Mouse (Mus musculus): ENCODE measurements around the gene Polr3b. TPM values are rescaled to one million over a fixed set of nuclear protein-coding genes. Genes with fewer than 3 reads are reported as not detected.

Gene Polr3b
- polyA plus RNA-seq, 1 experiment from 2014 or later, result 19.6 TPM

DNA sequence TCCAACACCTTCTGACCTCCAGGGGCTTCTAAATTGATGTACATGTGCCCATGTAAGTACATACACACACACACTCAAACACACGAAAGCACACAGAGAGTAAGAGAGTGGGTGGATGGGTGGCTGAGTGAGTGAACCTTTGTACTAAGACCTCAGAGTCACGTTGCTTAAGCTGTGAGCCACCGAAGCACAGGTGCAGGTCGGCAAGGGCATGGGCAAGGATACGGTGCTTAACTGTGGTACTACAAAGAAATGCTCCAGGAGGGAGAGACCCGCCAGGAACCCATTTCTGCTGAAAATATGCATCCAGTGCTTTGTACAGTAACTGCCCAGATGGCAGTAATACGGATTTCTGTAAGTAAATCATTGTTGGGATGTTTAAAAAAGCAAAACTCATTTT lies 93.5 kb downstream of the Polr3b start:
- H3K9ac ChIP-seq (replicated peaks), result no peak overlapping the region
- H3K36me3 ChIP-seq, result peaks cover 26% of the 10 kb centered on the region
- no peak overlapping the region for H3K4me3 ChIP-seq
- H3K27ac ChIP-seq (replicated peaks), result no peak overlapping the region
- ATAC-seq (ENCODE audit: low FRiP score, low read depth), result no peak
- H3K9me3 ChIP-seq, result no peaks in the 10 kb centered on the region
- 85% methylated on average over 7 of the region's 7 CpGs for WGBS
- H3K4me2 ChIP-seq (replicated peaks), result no peak overlapping the region
- peaks cover 25% of the 10 kb centered on the region; the same call in 1 of the 2 replicates for H3K4me1 ChIP-seq
- peaks cover 25% of the 10 kb centered on the region for H3K27me3 ChIP-seq

DNA sequence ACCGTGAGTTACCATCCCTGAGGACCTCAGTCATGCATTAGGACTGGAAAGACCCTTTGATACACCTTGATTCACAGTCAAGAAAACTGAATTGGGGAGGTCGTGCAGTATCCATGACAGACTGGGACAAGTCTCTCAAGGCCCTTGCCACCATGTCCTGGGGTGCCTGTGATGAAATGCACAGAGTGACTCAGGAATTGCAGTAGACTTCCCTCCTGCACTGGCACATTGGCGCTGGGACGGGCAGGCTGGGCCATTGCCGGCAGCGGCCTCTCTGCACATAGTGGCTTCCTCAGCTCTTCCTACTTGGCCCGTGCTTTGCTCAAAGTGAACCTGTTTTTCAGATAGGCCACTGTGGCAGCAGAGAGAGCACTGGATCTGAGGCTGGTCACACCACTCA lies 94.5 kb downstream of the Polr3b start:
- H3K4me2 ChIP-seq (replicated peaks), result no peak overlapping the region
- no peak overlapping the region for H3K9ac ChIP-seq (replicated peaks)
- H3K4me3 ChIP-seq, result no peak overlapping the region
- H3K36me3 ChIP-seq, result peaks cover 35% of the 10 kb centered on the region
- H3K27me3 ChIP-seq, result peaks cover 25% of the 10 kb centered on the region
- no peak for ATAC-seq (ENCODE audit: low FRiP score, low read depth)
- no peak overlapping the region for H3K27ac ChIP-seq (replicated peaks)
- no peaks in the 10 kb centered on the region for H3K9me3 ChIP-seq
- WGBS, result 94% methylated on average over 7 of the region's 7 CpGs
- peaks cover 20% of the 10 kb centered on the region; the same call in 1 of the 2 replicates for H3K4me1 ChIP-seq

DNA sequence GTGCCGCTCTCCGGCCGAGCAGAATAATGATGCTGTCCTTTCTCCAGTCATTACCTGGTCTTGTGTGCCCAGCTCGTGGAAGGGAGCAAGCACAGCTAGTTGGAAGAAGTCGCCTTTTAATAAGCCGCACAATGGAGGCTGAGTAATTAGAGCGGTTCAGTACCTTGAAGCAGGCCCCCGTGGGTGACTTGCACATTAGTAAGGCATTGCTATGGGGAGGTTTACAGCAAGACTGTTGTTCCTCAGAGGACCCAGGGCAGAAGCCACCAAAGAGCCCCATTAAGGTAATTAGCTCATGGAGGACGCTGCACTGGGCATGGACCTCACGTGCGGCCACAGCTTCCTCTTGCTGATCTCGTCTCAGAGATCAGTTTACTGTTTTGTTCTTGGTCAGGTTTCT lies 100.6 kb downstream of the Polr3b start:
- 0 out of 2 replicates have a peak overlapping the region, but pooled peaks have one; percentile 3 for H3K27ac ChIP-seq (replicated peaks)
- 67% methylated on average over 12 of the region's 12 CpGs for WGBS

DNA sequence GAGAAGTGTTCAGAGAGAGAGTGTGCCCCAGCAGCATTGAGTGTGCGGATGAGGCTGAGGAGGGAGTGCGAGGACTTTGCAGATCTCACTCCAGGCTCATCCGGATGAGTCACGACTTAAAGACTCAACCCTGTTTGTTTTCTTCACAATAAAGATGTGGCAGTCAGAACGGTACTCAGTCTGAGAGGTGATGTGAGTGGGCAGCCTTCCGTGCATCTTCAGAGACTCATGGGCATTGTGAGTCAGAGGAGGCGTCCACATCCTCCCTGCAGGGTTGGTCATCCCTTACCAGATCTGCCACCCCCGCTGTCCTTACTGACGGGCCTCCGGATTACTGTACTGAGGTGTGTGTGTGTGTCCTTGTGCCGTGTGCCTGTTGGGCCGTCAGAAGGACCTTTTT lies 104.9 kb downstream of the Polr3b start:
- H3K4me2 ChIP-seq (replicated peaks), result no peak overlapping the region
- no peak overlapping the region for H3K27ac ChIP-seq (replicated peaks)
- peaks cover 10% of the 10 kb centered on the region for H3K36me3 ChIP-seq
- no peaks in the 10 kb centered on the region for H3K27me3 ChIP-seq
- 92% methylated on average over 12 of the region's 12 CpGs for WGBS
- H3K9me3 ChIP-seq, result no peaks in the 10 kb centered on the region
- H3K4me3 ChIP-seq, result no peak overlapping the region
- ATAC-seq (ENCODE audit: low FRiP score, low read depth), result no peak
- H3K9ac ChIP-seq (replicated peaks), result no peak overlapping the region
- H3K4me1 ChIP-seq, result peaks cover 10% of the 10 kb centered on the region

More for the DNA sequence above, 100.6 kb downstream of the Polr3b start:
- peaks cover 36% of the 10 kb centered on the region for H3K36me3 ChIP-seq
- H3K9ac ChIP-seq (replicated peaks), result no peak overlapping the region
- H3K27me3 ChIP-seq, result no peaks in the 10 kb centered on the region
- ATAC-seq (ENCODE audit: low FRiP score, low read depth), result no peak
- no peak overlapping the region for H3K4me2 ChIP-seq (replicated peaks)
- H3K9me3 ChIP-seq, result no peaks in the 10 kb centered on the region
- H3K4me1 ChIP-seq, result peaks cover 17% of the 10 kb centered on the region
- H3K4me3 ChIP-seq, result no peak overlapping the region

DNA sequence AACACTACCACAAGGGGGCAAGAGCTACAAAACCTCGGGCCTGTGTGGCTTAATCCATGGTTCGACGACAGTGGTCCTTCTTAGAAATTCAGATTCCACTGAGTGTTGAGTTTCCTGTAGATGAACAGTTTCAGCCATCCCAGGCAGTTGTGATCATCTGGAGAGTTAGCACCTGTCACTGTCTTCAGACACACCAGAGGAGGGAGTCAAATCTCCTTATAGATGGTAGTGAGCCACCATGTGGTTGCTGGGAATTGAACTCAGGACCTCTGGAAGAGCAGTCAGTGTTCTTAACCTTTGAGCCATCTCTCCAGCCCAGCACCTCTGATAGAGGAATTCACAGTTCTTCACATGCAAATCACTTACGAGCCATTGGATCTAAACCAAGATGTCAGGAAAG lies 105.7 kb downstream of the Polr3b start:
- 82% methylated on average over 4 of the region's 4 CpGs for WGBS
- no peak for ATAC-seq (ENCODE audit: low FRiP score, low read depth)

DNA sequence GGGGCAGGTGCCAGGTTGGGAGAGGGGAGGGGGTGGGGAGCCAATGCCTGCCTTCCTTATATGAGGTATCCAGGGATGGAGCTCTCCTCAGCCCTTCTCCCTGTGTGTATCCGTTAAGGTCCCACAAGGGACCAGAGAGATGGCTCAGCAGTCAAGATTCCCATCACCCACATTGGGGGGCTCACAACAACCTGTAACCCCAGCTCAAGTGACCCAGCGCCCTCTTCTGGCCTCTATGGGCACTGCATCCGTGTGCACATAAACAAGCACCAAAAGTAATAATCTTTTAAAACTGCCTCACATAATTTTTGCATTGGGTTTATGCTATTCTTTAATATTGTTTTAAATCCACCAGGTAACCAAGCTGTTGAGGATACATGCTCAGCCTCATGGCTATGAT lies 108.0 kb downstream of the Polr3b start:
- H3K36me3 ChIP-seq, result peaks cover 10% of the 10 kb centered on the region; the same call in 1 of the 2 replicates
- no peaks in the 10 kb centered on the region for H3K9me3 ChIP-seq
- whole genome bisulfite sequencing, result 88% methylated on average over 3 of the region's 3 CpGs
- H3K4me3 ChIP-seq, result no peak overlapping the region
- no peaks in the 10 kb centered on the region for H3K4me1 ChIP-seq
- H3K4me2 ChIP-seq (replicated peaks), result no peak overlapping the region
- no peak overlapping the region for H3K9ac ChIP-seq (replicated peaks)
- no peak for ATAC-seq (ENCODE audit: low FRiP score, low read depth)
- no peaks in the 10 kb centered on the region for H3K27me3 ChIP-seq
- no peak overlapping the region for H3K27ac ChIP-seq (replicated peaks)

More for the DNA sequence above, 105.7 kb downstream of the Polr3b start:
- H3K36me3 ChIP-seq, result peaks cover 10% of the 10 kb centered on the region
- H3K27me3 ChIP-seq, result no peaks in the 10 kb centered on the region
- no peak overlapping the region for H3K4me2 ChIP-seq (replicated peaks)
- H3K9me3 ChIP-seq, result no peaks in the 10 kb centered on the region
- H3K4me3 ChIP-seq, result no peak overlapping the region
- no peak overlapping the region for H3K9ac ChIP-seq (replicated peaks)
- peaks cover 3% of the 10 kb centered on the region for H3K4me1 ChIP-seq
- H3K27ac ChIP-seq (replicated peaks), result no peak overlapping the region

DNA sequence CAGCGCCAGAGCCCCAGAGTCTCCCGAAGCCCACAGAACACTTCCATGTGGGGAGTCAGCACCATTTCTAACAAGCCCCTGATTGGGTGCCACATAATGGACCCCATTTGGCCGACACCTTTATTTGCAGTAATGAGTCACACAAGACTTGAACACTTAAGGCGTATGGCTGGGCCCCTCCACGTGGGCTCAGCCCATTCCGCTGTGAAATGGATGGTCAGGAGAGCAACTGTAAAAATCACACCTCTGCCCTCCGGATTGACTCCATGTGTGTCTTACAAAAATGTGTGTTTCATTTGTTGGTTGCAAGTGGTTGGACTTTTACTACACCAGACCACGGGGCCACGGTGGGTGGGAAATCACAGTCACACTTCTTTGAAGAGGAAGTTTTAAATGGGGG lies 108.9 kb downstream of the Polr3b start:
- Histone ChIP-seq H3K36me3 (peaks cover 10% of the 10 kb centered on the region; the same call in 1 of the 2 replicates), H3K4me1 (no peaks in the 10 kb centered on the region), H3K9ac (replicated peaks) (no peak overlapping the region), H3K9me3 (no peaks in the 10 kb centered on the region), H3K27me3 (no peaks in the 10 kb centered on the region), H3K4me2 (replicated peaks) (no peak overlapping the region), H3K27ac (replicated peaks) (no peak overlapping the region), H3K4me3 (no peak overlapping the region)
- ATAC-seq (ENCODE audit: low FRiP score, low read depth), result no peak
- WGBS, result 94% methylated on average over 9 of the region's 9 CpGs

DNA sequence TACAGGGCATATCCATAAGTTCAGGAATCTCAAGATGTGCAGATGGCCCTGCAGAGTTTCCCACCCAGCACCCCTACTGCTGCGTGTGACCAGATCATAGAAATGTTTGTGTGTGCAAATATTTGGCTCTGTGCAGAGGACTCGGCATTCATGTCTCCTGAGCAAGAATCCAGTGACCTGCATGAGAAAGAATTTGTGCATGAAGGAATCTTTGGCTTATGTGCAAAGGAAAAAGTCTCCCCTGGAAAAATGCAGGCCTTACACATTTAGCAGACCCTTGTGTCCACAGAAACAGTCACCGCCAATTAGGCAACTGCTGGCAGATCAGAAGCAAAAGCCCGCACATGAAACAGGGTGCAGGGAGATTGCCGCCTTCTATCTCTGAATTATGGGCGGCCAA lies 111.4 kb downstream of the Polr3b start:
- Histone ChIP-seq H3K9ac (replicated peaks) (no peak overlapping the region), H3K4me1 (no peaks in the 10 kb centered on the region), H3K27me3 (no peaks in the 10 kb centered on the region; the same call in 1 of the 2 replicates), H3K4me3 (no peak overlapping the region), H3K27ac (replicated peaks) (no peak overlapping the region), H3K4me2 (replicated peaks) (no peak overlapping the region), H3K36me3 (no peaks in the 10 kb centered on the region), H3K9me3 (no peaks in the 10 kb centered on the region)
- WGBS, result 69% methylated on average over 6 of the region's 6 CpGs
- no peak for ATAC-seq (ENCODE audit: low FRiP score, low read depth)

DNA sequence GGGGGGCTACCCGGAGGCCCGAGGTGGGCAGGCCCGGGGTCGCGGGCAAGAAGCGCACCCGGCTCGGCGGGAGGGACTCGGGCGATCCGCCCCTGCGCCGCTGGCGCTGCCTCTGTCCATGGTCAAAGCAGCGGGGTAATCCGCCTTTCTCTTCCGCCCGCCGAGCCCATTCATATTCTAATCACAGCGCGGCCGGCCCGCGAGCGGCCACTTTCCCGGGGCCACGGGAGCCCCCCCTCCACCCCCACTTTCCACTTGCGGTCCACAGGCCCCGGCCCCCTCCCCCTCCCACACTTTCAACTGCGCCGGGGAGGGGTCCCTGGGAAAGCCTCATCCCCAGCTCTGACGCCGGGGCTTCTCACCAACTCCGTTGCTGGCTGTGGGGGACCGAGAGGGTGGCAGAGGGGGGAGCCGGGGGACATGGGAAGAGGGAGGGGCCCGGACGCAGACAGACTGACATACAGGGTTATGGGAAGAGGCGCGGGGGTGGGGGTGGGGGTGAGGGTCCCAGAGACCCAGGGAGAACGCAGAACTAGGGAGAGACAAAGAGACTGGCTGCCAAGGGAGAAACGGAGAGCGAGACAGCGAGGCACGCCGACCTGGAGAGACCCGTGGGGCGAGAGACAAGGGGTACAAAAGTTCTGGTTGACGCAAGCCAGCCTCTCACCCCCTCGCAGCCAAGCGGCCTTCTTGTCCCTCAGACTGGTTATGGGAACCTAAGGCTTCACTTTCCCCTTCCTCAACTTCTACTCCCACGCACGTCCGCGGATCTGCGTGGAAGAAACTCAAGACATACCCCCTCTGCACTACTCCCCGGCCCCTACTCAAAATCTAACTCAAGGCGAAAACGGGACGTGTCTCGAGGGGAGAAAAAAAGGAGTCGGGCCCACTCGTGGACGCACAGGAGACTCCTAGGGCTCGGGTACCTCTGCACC lies 133.0 kb downstream of the Polr3b start:
- Histone ChIP-seq H3K4me2 (replicated peaks) (peak overlapping the region; percentile 73), H3K27me3 (peaks cover 45% of the 10 kb centered on the region), H3K9me3 (no peaks in the 10 kb centered on the region), H3K36me3 (no peaks in the 10 kb centered on the region), H3K27ac (replicated peaks) (peak overlapping the region; percentile 93), H3K9ac (replicated peaks) (peak overlapping the region; percentile 51), H3K4me1 (peaks cover 60% of the 10 kb centered on the region), H3K4me3 (peak overlapping the region; percentile 68)
- ATAC-seq (ENCODE audit: low FRiP score, low read depth), result peak; percentile 74
- under 1% methylated on average over 63 of the region's 66 CpGs for WGBS

DNA sequence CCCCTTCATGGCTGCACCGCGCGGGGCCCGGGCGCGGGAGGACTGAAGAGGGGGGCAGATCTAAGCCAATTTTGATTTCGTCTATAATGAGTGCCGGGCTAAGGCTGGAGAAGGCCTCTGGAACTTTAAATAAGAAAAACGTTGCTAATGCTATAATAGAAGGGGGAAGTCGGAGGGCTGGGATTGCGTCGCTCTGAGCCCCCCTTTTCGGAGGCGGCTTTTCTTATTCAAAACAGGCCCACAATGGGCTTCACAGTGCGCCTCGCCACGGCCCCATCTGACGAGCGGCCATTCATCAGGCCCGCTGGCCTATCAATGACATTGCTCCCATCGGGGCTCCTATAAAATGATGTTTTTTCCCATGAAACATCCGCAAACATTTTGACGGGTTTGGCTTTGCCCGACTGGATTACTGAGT lies 133.7 kb downstream of the Polr3b start, which contains the start of gene Rfx4:
Gene Rfx4, plus strand, starts transcription at position 277 of the 418 bp plus-strand sequence.
- ATAC-seq (ENCODE audit: low FRiP score, low read depth), result peak; percentile 78
- peak within 1 kb of the TSS; percentile 73 for H3K4me2 ChIP-seq (replicated peaks)
- no peaks in the 10 kb centered on the region for H3K9me3 ChIP-seq
- H3K4me3 ChIP-seq, result peak within 1 kb of the TSS; percentile 68
- WGBS, result under 1% methylated on average over 24 of the region's 24 CpGs
- H3K4me1 ChIP-seq, result peaks cover 66% of the 10 kb centered on the region
- peaks cover 47% of the 10 kb centered on the region for H3K27me3 ChIP-seq
- H3K36me3 ChIP-seq, result no peaks in the 10 kb centered on the region
- peak within 1 kb of the TSS; percentile 86 for H3K9ac ChIP-seq (replicated peaks)
- H3K27ac ChIP-seq (replicated peaks), result peak within 1 kb of the TSS; percentile 93

DNA sequence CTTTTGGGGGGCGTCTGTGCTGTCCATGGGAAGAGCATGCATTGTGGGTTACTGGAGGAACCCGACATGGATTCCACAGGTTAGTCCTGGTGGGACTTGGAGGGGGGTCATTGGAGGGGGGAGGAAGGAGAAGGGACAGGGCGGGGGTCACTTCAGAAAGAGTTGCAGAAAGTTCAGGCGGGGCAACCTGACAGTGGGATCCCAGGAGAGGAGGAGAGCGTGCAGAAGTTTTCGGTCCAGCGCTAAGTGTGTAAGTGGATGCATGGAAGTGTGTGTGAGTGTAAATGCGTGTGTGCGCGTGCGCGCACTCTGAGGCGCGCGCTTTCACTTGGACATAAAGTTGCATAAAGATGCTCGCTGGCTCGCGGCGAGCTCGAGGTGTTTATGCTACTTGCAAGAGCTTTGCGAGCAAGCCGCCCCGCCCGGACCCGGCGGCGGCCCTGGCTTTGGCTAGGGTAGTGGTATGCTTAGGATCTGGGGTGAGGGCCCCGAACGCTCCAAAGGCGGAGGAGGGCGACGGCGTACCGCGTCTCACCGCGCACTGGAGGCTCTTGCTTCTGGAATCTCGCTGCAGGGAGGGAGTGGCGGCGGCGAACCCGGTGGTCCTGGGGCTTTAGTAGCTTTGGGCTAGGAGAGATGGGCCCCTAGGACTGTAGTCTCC lies 134.5 kb downstream of the Polr3b start:
- Histone ChIP-seq H3K36me3 (no peaks in the 10 kb centered on the region), H3K9me3 (no peaks in the 10 kb centered on the region), H3K27ac (replicated peaks) (peak overlapping the region; percentile 93), H3K4me1 (peaks cover 67% of the 10 kb centered on the region), H3K4me3 (peak overlapping the region; percentile 68), H3K27me3 (peaks cover 47% of the 10 kb centered on the region), H3K4me2 (replicated peaks) (peak overlapping the region; percentile 73), H3K9ac (replicated peaks) (peak overlapping the region; percentile 86)
- ATAC-seq (ENCODE audit: low FRiP score, low read depth), result no peak
- WGBS, result under 1% methylated on average over 42 of the region's 42 CpGs
